Mouse (Mus musculus): ENCODE data around the gene Rhbdl1. TPM values are rescaled to one million over a fixed set of nuclear protein-coding genes. Genes with fewer than 3 reads are reported as not detected.

Gene Rhbdl1
- polyA plus RNA-seq, 1 experiment from 2014 or later: 2.1 TPM

Other genes starting within 250 kb of the Rhbdl1 start
- not detected for gene Gng13, start 120.1 kb downstream of the Rhbdl1 start, polyA plus RNA-seq (2017; shearing (Covaris generic))
- gene Chtf18, start 109.9 kb downstream of the Rhbdl1 start, polyA plus RNA-seq (2017; shearing (Covaris generic)): 6.4 TPM
- 14.6 TPM for gene Rpusd1, start 109.6 kb downstream of the Rhbdl1 start, polyA plus RNA-seq (2017; shearing (Covaris generic))
- gene Mslnl, start 101.3 kb downstream of the Rhbdl1 start, polyA plus RNA-seq (2017; shearing (Covaris generic)): 0.07 TPM
- gene Msln, start 82.9 kb downstream of the Rhbdl1 start, polyA plus RNA-seq (2017; shearing (Covaris generic)): not detected
- 28.1 TPM for gene Narfl, start 63.5 kb downstream of the Rhbdl1 start, polyA plus RNA-seq (2017; shearing (Covaris generic))
- 51.4 TPM for gene Haghl, start 51.6 kb downstream of the Rhbdl1 start, polyA plus RNA-seq (2017; shearing (Covaris generic))
- 0.49 TPM for gene Ccdc78, start 50.7 kb downstream of the Rhbdl1 start, polyA plus RNA-seq (2017; shearing (Covaris generic))
- 223 TPM for gene Fam173a, start 44.4 kb downstream of the Rhbdl1 start, polyA plus RNA-seq (2017; shearing (Covaris generic))
- gene AC134908.4, start 41.6 kb downstream of the Rhbdl1 start, polyA plus RNA-seq (2017; shearing (Covaris generic)): 1.6 TPM
- 45.7 TPM for gene Metrn, start 40.2 kb downstream of the Rhbdl1 start, polyA plus RNA-seq (2017; shearing (Covaris generic))
- 0.13 TPM for gene Fbxl16, start 28.2 kb downstream of the Rhbdl1 start, polyA plus RNA-seq (2017; shearing (Covaris generic))
- 44.1 TPM for gene Wdr24, start 13.7 kb downstream of the Rhbdl1 start, polyA plus RNA-seq (2017; shearing (Covaris generic))
- gene Jmjd8, start 8.4 kb downstream of the Rhbdl1 start, polyA plus RNA-seq (2017; shearing (Covaris generic)): 36.7 TPM
- 169 TPM for gene Stub1, start 3.9 kb downstream of the Rhbdl1 start, polyA plus RNA-seq (2017; shearing (Covaris generic))
- 2.6 TPM for gene Gm20683, start 4.5 kb upstream of the Rhbdl1 start, polyA plus RNA-seq (2017; shearing (Covaris generic))
- gene Rhot2, start 7.6 kb upstream of the Rhbdl1 start, polyA plus RNA-seq (2017; shearing (Covaris generic)): 41.0 TPM
- gene Wdr90, start 24.2 kb upstream of the Rhbdl1 start, polyA plus RNA-seq (2017; shearing (Covaris generic)): 8.8 TPM
- gene Mcrip2, start 31.5 kb upstream of the Rhbdl1 start, polyA plus RNA-seq (2017; shearing (Covaris generic)): 5.2 TPM
- gene Mettl26, start 37.8 kb upstream of the Rhbdl1 start, polyA plus RNA-seq (2017; shearing (Covaris generic)): 82.8 TPM
- 1.3 TPM for gene Wfikkn1, start 43.6 kb upstream of the Rhbdl1 start, polyA plus RNA-seq (2017; shearing (Covaris generic))
- gene Rab40c, start 82.4 kb upstream of the Rhbdl1 start, polyA plus RNA-seq (2017; shearing (Covaris generic)): 31.6 TPM
- 55.2 TPM for gene Pigq, start 107.6 kb upstream of the Rhbdl1 start, polyA plus RNA-seq (2017; shearing (Covaris generic))
- gene Nhlrc4, start 107.7 kb upstream of the Rhbdl1 start, polyA plus RNA-seq (2017; shearing (Covaris generic)): not detected
- not detected for gene A930017K11Rik, start 115.3 kb upstream of the Rhbdl1 start, polyA plus RNA-seq (2017; shearing (Covaris generic))
- gene Capn15, start 148.5 kb upstream of the Rhbdl1 start, polyA plus RNA-seq (2017; shearing (Covaris generic)): 30.1 TPM
- gene Rab11fip3, start 232.3 kb upstream of the Rhbdl1 start, polyA plus RNA-seq (2017; shearing (Covaris generic)): 13.5 TPM